Comparison of ENCODE assay signal across 17 mouse cellular contexts in the genomic region with DNA sequence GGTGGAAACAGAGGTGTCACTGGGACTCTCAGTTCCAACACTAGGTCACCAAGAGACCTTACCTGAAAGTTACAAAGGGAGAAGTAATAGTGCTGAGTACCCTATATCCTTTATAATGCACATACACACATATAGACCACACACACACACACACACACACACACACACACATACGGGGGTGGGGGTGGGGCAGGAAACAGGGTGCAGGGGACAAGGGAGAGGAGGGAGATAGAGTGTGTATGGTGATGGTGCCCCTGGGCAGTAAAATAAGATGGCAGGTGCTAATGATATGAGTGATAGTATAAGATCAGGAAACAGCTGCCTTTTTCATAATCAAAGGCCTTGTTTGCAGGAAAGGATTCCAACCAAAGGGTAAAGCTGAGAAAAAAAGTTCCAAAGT.
"Had no signal": no experiment of that assay in that cellular context is flagged by ENCODE, and none has a peak within 500 bp of the region (broad histone marks: within the 10 kb centered on the region; RNA-seq: fewer than 3 reads in every experiment).

No protein-coding gene starts in this region.

- H3K36me3 ChIP-seq: midbrain, embryonic 10.5 days; neural tube, embryonic 13.5 days; neural tube, embryonic 15.5 days had no signal

- H3K9me3 ChIP-seq: midbrain, embryonic 10.5 days; neural tube, embryonic 13.5 days; neural tube, embryonic 15.5 days had no signal

- H3K4me2 ChIP-seq: lung, embryonic 14.5 days; neural tube, embryonic 13.5 days; neural tube, embryonic 15.5 days had no signal

- H3K27ac ChIP-seq: midbrain, embryonic 10.5 days; neural tube, embryonic 13.5 days; neural tube, embryonic 15.5 days had no signal

- ATAC-seq: midbrain, embryonic 16.5 days had no signal

- H3K4me3 ChIP-seq: midbrain, embryonic 10.5 days; myocyte; neural tube, embryonic 13.5 days; neural tube, embryonic 15.5 days had no signal

- H3K4me1 ChIP-seq: neural tube, embryonic 13.5 days; neural tube, embryonic 15.5 days had no signal

- DNase-seq: lung, adult 18-20 months; lung, embryonic 14.5 days; lung, postnatal 10 days; lung, postnatal 4 days; retina, postnatal 1 day; right cerebral cortex, adult 18-20 months; right cerebral cortex, postnatal 25 days; right cerebral cortex, postnatal 4 days; spleen, adult 18-20 months; thymus, adult 18-20 months; thymus, postnatal 14 days; thymus, postnatal 36 days had no signal

- H3K9ac ChIP-seq: lung, embryonic 14.5 days; neural tube, embryonic 13.5 days; neural tube, embryonic 15.5 days had no signal
